Mouse (Mus musculus) testis, adult 10 weeks (tissue): ENCODE results near the gene Nprl3. TPM values are rescaled to one million over a fixed set of nuclear protein-coding genes. Genes with fewer than 3 reads are reported as not detected.

Experiments used
- polyA plus RNA-seq: library from polyadenylated mRNA; stranded (reverse); fragments of 350-450 nt; fragmentation: Illumina TruSeq; extraction: RNeasy Lipid Tissue Mini Kit (QIAGEN cat#74804); gene quantifications from one replicate; pipeline ENCODE4 v1.2.3, GENCODE M21; 2014; ENCODE audit warnings: low read depth, low replicate concordance

The Nprl3 gene
- polyA plus RNA-seq, result 8.3 TPM

DNA sequence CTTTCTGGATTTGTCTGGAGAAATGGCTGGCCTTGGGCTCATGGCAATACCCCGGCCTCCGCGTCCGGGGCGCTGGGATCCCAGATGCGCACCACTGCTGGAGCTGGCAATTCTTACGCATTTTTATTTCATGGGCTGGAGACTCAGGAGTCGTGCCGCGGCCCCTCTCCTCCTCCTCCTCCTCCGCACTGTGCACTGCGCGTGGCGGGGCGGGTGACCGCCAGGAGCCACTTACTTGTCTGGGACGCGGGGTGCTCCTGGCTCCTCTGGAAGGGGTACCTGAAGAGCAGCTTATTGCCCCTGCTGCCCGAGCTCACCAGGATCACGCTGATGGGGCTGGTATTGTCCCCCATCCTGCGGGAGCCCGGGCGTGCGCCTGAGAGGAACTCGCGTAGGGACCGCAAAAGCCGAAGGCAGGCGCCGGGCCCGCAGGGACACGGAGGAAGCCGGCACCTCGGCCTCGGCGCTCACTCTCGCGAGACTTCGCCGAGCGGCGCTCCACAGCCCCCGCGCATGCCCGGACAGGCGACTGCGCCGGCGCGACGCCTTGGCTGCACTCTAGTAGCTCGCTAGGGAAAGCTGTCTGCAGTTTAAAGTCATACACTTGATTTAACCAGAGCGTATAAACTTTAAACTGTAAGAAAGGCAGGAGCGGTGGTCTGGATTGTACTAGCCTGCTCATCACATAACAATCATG lies at the start of gene Nprl3:
Nprl3 (minus strand) TSS at position 520 of the 697 bp plus-strand sequence.

DNA sequence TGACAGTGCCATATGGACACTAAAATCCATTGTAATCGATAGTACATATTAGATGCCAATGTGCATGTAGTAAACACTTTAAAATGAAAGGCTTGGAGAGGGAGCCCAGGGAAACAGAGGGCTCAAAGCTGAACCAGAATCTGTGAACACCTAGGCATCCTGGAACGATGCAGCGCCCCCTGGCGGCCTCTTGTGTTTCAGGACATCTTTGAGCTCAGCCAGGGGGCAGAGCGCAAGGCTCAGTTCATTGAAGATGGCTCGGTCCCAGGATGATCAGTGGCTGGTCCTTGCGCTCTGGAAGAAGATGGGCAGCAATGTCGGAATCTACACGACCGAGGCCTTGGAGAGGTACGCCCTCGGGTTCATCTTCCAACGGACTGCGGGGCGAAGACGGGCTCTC lies 32.4 kb upstream of the Nprl3 start, which contains the start of gene Hbq1a:
Hbq1a (plus strand) TSS at position 205 of the 400 bp plus-strand sequence.

DNA sequence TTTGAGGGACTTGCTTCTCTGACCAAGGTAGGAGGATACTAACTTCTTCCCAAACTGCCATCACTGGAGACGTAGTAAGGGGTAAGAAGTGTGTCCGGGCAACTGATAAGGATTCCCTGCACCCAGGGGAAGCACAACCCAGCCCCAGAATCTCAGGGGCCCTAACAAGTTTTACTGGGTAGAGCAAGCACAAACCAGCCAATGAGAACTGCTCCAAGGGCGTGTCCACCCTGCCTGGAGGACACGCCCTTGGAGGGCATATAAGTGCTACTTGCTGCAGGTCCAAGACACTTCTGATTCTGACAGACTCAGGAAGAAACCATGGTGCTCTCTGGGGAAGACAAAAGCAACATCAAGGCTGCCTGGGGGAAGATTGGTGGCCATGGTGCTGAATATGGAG lies 28.7 kb upstream of the Nprl3 start, which contains the start of gene Hba-a2:
Hba-a2 (plus strand) TSS at position 287 of the 400 bp plus-strand sequence.

DNA sequence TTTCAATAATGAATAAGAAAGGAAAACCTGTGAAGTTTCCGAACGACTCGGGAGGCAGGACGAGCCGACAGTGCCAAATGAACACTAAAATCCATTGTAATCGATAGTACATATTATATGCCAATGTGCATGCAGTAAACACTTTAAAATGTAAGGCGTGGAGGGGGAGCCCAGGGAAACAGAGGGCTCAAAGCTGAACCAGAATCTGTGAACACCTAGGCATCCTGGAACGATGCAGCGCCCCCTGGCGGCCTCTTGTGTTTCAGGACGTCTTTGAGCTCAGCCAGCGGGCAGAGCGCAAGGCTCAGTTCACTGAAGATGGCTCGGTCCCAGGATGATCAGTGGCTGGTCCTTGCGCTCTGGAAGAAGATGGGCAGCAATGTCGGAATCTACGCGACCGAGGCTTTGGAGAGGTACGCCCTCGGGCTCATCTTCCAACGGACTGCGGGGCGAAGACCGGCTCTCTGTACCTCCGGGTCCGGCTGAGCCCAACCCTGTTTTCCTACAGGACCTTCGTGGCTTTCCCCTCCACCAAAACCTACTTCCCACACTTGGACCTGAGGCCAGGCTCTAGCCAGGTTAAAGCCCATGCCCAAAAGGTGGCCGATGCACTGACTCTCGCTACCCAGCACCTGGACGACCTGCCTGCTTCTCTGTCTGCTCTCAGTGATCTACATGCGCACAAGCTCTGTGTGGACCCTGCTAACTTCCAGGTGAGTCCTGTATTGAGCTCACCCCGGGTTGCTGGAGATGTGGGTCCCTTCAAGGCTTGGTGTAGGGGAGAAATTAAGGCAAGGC lies 19.4 kb upstream of the Nprl3 start, which contains the start of gene Hbq1b:
Hbq1b (plus strand) TSS at position 271 of the 798 bp plus-strand sequence.

DNA sequence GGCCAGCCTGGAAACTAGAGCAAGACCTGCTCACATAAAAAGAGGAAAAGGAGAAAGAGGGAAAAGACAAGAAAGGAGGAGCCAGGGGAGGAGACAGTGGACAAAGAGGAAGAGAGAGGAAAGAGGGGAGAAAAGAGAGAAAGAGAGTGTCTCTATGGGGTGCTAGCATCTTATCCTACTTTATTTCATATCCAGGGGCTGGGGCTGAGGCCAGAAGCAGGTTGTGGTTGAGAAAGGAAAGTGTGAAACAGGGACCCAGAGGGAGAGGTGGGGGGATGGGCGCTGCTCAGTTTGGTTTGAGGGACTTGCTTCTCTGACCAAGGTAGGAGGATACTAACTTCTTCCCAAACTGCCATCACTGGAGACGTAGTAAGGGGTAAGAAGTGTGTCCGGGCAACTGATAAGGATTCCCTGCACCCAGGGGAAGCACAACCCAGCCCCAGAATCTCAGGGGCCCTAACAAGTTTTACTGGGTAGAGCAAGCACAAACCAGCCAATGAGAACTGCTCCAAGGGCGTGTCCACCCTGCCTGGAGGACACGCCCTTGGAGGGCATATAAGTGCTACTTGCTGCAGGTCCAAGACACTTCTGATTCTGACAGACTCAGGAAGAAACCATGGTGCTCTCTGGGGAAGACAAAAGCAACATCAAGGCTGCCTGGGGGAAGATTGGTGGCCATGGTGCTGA lies 15.7 kb upstream of the Nprl3 start, which contains the start of gene Hba-a1:
Hba-a1 (plus strand) TSS at position 421 of the 687 bp plus-strand sequence.

DNA sequence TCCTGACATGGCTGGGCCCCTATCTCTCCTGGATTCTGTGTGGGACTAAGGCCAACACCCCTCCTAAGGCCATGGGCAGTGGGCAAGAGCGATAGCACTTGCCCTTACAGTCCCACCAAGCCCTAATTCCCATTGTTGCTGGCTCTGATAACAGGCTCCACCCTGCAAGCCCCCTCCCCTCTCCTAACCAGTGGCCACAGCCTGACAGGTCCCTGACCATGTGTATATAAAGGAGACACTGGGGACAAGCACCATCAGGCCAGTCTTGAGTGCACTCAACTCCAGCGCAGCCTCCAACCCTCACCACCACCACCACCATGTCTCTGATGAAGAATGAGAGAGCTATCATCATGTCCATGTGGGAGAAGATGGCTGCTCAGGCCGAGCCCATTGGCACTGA lies 8.8 kb upstream of the Nprl3 start, which contains the start of gene Hba-x:
Hba-x (plus strand) TSS at position 54 of the 400 bp plus-strand sequence.

DNA sequence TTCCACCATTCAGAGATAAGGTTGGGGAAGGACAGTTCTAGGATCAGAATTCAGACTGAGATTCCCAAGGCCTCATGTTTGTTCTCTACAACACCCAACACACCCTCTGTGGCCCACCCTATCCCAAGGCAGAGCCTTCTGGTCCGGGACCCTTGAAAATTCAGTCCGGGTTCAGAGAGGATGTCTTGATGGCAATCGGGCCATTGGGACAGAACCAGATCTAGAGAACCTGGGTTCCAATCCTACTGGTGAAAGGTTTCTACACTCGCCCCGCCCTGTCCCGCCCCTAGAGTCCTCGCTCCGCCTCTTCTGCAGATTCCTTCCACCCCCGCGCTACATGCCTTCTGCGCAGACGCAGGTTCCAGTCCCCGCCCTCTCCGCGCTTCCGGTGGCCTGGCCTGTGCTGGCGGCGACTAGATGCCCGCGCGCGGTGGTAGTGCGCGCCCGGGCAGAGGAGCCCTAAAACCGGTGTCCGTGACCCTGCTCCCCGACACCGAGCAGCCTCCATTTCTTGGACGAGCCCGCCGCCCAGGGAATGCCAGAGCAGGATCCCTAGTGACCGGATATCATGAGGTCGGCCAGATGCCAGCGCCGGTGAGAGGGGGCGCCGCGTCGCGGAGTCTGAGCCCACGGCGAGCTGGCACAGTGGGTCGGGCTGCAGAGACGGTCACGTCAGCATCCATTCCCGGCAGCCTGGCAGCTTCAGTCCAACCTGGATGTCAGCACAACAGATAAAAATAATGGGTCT lies 41.2 kb downstream of the Nprl3 start, which contains the start of gene Mpg:
Mpg (plus strand) TSS at position 382 of the 748 bp plus-strand sequence.

DNA sequence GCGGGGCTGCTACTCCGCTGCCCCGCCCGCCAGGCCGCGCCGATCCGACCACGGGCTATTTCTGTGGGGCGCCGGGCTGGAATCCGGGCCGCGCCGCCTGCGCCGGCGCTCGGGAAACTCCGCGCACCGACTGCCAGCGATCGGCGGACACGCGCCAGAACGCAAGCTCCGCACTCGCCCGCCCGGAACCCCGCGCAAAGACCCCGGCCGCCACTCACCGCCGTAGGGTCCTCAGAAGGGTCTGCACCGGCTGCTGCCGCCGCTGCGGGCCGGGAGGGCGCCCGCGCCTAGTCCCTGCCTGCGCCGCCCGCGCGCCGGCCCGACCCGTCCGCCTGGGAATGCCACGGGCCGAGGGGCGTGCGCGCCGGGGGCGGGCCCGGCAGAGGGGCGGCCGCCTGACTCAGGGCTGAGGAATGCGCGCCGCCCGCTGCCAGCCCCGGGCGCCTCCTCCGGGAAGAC lies 45.5 kb downstream of the Nprl3 start, which contains the start of gene Rhbdf1:
Rhbdf1 (minus strand) TSS at position 350 of the 459 bp plus-strand sequence.

DNA sequence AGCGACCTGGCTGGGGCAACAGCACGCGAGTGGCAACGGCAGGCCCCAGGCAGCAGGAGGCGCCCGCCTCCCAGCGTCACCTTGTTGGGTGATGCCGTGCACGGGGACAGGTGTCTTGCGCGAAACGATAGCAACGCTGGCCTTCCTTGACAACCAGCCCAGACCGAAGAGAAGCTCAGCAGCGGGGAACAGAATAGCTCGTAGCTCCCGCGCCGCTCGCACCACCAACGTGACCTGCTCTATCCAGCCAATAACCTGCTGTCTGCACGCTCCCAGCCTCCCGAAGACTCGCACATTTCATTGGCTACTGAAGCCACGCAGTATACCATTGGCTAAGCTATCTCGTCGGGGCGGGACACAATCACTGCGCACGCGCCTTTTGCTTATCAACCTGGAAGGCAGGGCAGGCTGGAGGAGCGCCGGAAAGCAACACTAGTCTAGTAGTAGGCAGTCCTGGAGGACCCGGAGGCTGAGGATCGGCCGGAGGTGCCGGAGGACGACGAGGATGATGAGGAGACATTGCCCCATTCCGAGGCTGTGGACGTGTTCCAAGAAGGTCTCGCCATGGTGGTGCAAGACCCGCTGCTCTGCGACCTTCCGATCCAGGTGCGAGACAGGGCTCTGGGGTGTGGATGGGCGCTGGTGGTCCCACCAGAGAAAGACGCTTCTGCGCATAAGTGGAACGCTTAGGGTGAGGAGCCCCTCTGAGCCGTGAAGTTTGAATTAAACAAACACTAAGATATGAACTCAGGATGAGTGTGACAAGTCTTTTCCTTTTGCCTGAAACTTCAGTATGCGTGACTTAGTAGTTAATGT lies 62.2 kb downstream of the Nprl3 start, which contains the start of gene Snrnp25:
Snrnp25 (plus strand) TSS at position 358 of the 816 bp plus-strand sequence.

DNA sequence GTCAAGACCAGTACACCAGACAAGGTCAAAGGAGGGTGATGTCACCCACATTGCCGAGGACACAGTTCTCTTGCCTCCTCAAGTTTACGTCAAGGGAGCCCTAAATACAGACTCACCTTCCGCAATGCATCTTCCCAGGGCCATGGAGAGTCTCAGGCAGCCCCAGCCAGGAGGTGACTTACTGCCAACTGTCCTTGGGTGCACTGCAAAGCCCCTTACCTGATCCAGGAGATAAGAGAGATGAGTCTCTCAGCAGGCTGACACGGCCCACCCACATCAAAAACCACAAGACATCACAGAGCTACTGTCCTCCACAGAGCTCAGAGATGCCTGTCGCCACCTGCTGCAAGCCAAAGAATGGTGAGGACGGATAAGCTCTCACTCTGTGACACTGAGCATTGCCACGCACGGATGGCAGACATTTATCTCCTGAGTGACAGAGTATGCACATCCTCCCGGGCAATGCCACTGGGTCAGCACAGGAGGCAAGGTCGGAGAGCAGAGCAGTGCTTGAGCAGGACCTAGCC lies 67.4 kb downstream of the Nprl3 start, which contains the start of gene Il9r:
Il9r (minus strand) TSS at position 205 of the 527 bp plus-strand sequence.

Other genes with a start within 250 kb of the Nprl3 start
- 0.70 TPM for gene Il9r, start 67.4 kb downstream of the Nprl3 start, polyA plus RNA-seq
- gene Snrnp25, start 62.3 kb downstream of the Nprl3 start, polyA plus RNA-seq, result 3.6 TPM
- gene Rhbdf1, start 45.4 kb downstream of the Nprl3 start, polyA plus RNA-seq, result 0.04 TPM
- 4.5 TPM for gene Mpg, start 41.2 kb downstream of the Nprl3 start, polyA plus RNA-seq
- not detected for gene Hba-x, start 8.7 kb upstream of the Nprl3 start, polyA plus RNA-seq
- 15.4 TPM for gene Hba-a1, start 15.8 kb upstream of the Nprl3 start, polyA plus RNA-seq
- not detected for gene Hbq1b, start 19.3 kb upstream of the Nprl3 start, polyA plus RNA-seq
- gene Hba-a2, start 28.8 kb upstream of the Nprl3 start, polyA plus RNA-seq, result not detected
- gene Hbq1a, start 32.4 kb upstream of the Nprl3 start, polyA plus RNA-seq, result not detected
- gene Sh3pxd2b, start 80.1 kb upstream of the Nprl3 start, polyA plus RNA-seq, result 0.15 TPM
- gene Ubtd2, start 187.7 kb upstream of the Nprl3 start, polyA plus RNA-seq, result 30.1 TPM